Mouse (Mus musculus): ENCODE results near the gene Gm8909. TPM values are rescaled to one million over a fixed set of nuclear protein-coding genes. Genes with fewer than 3 reads are reported as not detected.

Gm8909 gene
- polyA plus RNA-seq (2016; fragmentation: Nextera tagmentation; extraction: Ambion mirVana), result not detected in 2 replicates

DNA sequence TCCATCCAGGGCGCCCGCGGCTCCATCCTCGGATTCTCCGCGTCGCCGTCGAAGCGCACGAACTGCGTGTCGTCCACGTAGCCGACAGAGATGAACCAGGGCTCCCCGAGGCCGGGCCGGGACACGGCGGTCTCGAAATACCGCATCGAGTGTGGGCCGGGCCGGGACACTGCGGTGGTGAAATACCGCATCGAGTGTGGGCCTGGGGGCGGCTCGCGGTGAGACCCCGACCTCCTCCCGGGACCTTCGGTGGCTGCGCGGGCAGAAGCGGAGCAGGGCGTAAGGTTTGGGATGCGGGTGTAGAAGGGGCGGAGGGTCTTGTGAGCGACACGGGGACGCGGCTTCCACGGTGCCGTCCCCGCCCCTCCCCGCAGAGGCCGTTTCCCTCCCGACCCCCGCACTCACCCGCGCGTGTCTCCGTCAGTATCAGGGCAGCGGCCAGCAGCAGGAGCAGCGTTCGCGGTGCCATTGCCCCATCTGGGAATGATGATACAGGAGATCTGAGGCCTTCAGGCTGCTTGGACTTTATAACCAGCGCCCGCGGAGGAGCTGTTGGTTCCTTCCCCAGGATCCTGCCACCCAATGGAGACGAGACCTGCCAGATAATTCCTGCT lies at the start of gene Gm8909:
Gm8909 (minus strand) TSS at position 499 of the 614 bp plus-strand sequence.
- 2% methylated on average over 63 of the region's 63 CpGs for WGBS
- peak; percentile 41 for DNase-seq (ENCODE audit: low spot score)
- Histone ChIP-seq H3K9me3 (replicated peaks) (no peaks in the 10 kb centered on the region), H3K4me1 (0 out of 2 replicates have a peak, but pooled peaks cover 8% of the 10 kb centered on the region), H3K27me3 (ENCODE audit: low read depth, poor library complexity, severe bottlenecking) (peaks cover 84% of the 10 kb centered on the region), H3K36me3 (no peaks in the 10 kb centered on the region), H3K27ac (no peak within 1 kb of the TSS), H3K4me3 (peak within 1 kb of the TSS; percentile 30)

DNA sequence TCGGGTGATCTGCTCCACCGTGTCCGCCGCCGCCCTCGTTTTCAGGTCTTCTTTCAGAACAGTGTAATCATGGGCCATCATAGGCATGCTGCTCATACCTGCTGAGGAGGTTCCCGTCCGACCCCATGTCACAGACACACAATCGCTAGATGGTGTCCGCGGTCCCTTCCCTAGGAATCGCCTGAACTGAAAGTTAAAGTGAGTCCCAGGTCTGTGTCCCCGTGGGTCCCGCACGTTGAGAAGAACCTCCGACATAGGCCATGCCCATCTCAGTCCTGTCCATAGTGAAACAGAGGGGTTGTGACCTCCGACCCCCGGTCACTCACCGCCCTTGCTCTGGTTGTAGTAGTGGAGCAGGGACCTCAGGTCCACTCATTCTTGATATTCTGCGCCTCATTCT lies 47.2 kb upstream of the Gm8909 start:
- H3K4me3 ChIP-seq, result no peak overlapping the region
- no peaks in the 10 kb centered on the region for H3K9me3 ChIP-seq (replicated peaks)
- H3K36me3 ChIP-seq, result no peaks in the 10 kb centered on the region
- peaks cover 98% of the 10 kb centered on the region for H3K27me3 ChIP-seq (ENCODE audit: low read depth, poor library complexity, severe bottlenecking)
- H3K27ac ChIP-seq, result no peak overlapping the region
- peaks cover 5% of the 10 kb centered on the region; the same call in 1 of the 2 replicates for H3K4me1 ChIP-seq
- DNase-seq (ENCODE audit: low spot score), result no peak
- 5% methylated on average over 20 of the region's 20 CpGs for WGBS

DNA sequence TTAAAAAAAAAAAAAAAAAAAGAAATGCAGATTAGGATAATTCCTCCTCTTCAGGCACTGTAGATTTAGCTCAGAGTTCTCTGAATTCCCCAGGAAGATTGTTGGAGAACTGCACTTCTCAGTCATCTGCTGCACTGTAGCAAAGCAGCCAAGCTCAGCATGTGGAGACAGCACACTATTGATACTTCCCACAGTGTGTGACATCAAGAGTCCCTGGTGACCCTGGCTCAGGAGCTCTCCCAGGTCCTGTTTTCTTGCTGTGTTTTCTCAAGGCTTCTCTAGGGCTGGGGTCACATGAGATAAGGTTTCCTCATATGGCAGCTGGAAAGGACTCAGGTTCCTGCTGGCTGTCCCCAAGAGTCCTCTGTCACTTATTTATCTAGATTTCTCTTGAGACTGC lies 38.5 kb upstream of the Gm8909 start:
- DNase-seq (ENCODE audit: low spot score), result no peak
- Histone ChIP-seq H3K4me3 (no peak overlapping the region), H3K27ac (no peak overlapping the region), H3K4me1 (peaks cover 11% of the 10 kb centered on the region), H3K36me3 (no peaks in the 10 kb centered on the region), H3K27me3 (ENCODE audit: low read depth, poor library complexity, severe bottlenecking) (peaks cover 95% of the 10 kb centered on the region), H3K9me3 (replicated peaks) (no peaks in the 10 kb centered on the region)

DNA sequence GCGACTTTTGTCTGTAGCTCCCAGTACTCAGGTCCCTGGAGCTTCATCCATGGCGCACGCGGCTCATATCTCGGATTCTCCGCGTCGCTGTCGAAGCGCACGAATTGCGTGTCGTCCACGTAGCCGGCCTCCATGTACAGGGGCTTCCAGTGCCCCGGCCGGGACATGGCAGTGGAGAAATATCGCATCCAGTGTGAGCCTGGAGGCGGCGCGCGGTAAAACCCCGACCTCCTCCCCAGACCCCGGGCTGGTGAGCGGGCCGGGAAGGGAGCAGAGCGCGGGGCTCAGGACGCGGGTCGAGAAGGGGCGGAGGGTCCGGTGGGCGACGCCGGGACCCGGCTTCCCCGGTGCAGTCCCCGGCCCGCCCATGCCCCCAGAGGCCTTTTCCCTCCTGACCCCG lies 37.5 kb upstream of the Gm8909 start:
- Histone ChIP-seq H3K36me3 (no peaks in the 10 kb centered on the region), H3K4me1 (peaks cover 11% of the 10 kb centered on the region), H3K9me3 (replicated peaks) (no peaks in the 10 kb centered on the region), H3K27ac (no peak overlapping the region), H3K27me3 (ENCODE audit: low read depth, poor library complexity, severe bottlenecking) (peaks cover 95% of the 10 kb centered on the region), H3K4me3 (peak overlapping the region; percentile 43)
- peak; percentile 50 for DNase-seq (ENCODE audit: low spot score)
- WGBS, result 2% methylated on average over 37 of the region's 41 CpGs

DNA sequence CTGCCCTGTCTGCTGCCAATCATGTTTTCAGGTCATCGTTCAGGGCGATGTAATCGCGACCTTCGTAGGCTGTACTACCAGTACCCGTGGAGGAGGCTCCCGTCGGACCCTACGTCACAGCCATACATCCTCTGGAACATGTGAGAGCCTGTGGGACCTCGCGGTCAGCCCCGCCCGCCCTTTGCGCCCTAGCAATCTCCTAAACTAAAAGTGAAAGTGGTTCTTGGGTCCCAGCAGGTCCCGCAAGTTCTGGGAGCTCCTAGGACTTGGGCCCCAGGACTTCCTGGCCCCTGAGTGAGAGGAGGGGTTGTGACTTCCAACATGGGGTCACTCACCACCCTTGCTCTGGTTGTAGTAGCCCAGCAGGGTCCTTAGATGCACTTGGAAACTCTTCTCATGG lies 37.1 kb upstream of the Gm8909 start:
- H3K9me3 ChIP-seq (replicated peaks), result no peaks in the 10 kb centered on the region
- 1% methylated on average over 15 of the region's 15 CpGs for WGBS
- H3K4me3 ChIP-seq, result peak overlapping the region; percentile 43
- H3K27me3 ChIP-seq (ENCODE audit: low read depth, poor library complexity, severe bottlenecking), result peaks cover 91% of the 10 kb centered on the region
- DNase-seq (ENCODE audit: low spot score), result no peak
- H3K4me1 ChIP-seq, result peaks cover 11% of the 10 kb centered on the region
- no peaks in the 10 kb centered on the region for H3K36me3 ChIP-seq
- H3K27ac ChIP-seq, result no peak overlapping the region

DNA sequence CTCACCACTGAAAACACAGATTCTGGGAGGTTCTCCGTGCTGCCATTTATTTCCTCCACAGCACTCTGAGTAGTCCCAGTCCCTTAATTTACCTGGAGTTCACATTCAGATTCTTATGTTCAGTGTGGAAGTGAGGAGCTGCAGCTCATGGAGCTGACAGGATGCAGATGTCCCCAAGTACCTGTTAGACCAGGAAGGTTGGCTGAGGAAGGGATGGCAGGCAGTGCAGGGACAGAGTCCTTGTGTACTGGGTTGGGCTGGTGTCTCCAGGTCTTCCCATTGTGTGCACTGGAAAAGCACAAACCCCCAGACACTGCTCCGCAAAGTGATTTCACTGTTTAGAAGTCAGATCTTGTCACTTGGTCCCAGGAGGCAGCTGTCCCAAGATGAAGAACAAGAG lies 33.5 kb upstream of the Gm8909 start:
- no peaks in the 10 kb centered on the region for H3K36me3 ChIP-seq
- no peak overlapping the region for H3K4me3 ChIP-seq
- H3K27ac ChIP-seq, result no peak overlapping the region
- no peak for DNase-seq (ENCODE audit: low spot score)
- H3K4me1 ChIP-seq, result peaks cover 11% of the 10 kb centered on the region
- no peaks in the 10 kb centered on the region for H3K9me3 ChIP-seq (replicated peaks)
- H3K27me3 ChIP-seq (ENCODE audit: low read depth, poor library complexity, severe bottlenecking), result peaks cover 88% of the 10 kb centered on the region
- 89% methylated on average over 2 of the region's 2 CpGs for WGBS

DNA sequence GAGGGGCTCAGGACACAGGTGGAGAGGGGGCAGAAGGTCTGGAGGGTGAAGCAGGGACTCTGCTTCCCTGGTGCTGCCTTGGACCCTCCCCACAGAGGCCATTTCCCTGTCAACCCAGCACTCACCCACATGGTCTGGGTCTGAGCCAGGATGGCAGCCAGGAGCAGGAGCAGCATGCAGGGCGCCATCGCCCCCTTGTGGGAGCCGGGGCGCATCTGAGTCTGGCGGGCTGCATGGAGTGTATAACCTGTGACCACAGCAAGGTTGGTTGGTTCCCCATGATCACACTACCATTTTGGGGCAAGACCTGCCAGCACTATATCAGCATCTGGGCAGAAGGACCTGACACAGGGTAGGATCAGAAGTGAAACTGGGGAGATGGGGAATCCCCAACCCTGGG lies 30.0 kb upstream of the Gm8909 start:
- Histone ChIP-seq H3K27me3 (ENCODE audit: low read depth, poor library complexity, severe bottlenecking) (peaks cover 72% of the 10 kb centered on the region), H3K27ac (no peak overlapping the region), H3K9me3 (replicated peaks) (no peaks in the 10 kb centered on the region), H3K4me1 (no peaks in the 10 kb centered on the region), H3K4me3 (no peak overlapping the region), H3K36me3 (no peaks in the 10 kb centered on the region)
- DNase-seq (ENCODE audit: low spot score), result peak; percentile 44
- WGBS, result 12% methylated on average over 5 of the region's 5 CpGs

DNA sequence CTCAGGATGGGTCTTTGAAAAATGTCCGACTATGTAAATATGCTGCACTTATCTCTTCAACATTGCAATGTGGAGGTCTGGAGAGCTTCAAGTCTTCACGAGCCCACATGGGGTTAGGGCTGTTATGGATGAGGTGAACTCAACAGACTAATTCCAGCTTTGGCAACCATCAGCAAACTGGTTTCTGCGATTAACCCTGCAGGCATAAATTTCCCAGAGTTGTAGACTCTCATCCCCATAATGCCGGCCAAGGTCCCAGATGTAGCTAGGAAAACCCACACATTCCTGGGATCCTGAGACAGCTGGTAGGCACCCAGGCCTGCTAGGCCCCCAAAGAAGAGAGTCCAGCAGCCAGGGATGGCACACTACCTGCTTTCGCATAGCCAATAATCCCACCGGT lies 26.1 kb upstream of the Gm8909 start:
- Histone ChIP-seq H3K4me1 (no peaks in the 10 kb centered on the region), H3K36me3 (no peaks in the 10 kb centered on the region), H3K9me3 (replicated peaks) (no peaks in the 10 kb centered on the region), H3K27ac (no peak overlapping the region), H3K27me3 (ENCODE audit: low read depth, poor library complexity, severe bottlenecking) (peaks cover 81% of the 10 kb centered on the region), H3K4me3 (no peak overlapping the region)
- no peak for DNase-seq (ENCODE audit: low spot score)
- WGBS, result 87% methylated on average over 6 of the region's 6 CpGs

DNA sequence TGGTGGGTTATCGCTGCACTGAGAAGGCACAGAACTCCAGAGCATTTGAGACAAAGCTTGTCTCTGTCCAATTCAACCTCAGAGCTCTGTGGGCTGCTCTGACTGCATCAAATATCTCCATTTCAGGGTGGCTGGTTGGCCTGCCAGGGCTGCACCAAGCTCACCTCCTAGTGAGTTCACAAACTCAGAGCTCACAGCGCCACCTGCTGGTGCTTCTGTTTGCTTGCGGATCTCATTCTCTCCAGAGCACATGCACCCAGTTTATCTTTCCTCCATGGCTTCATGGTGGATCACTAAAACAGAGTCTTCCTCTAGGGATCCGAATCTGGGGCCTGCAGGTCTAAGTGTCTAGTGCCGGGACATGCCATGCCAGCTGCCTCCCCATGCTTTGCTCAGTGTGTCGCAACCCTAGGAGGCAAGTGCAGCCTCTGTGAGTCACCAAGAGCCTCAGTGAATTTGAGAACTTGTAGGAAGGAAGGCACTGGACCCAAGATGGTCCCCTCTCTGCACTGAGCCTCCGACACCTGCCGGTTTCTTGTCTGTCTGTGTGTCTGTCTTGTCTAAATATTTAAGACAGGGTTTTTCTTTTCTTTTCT lies 25.3 kb upstream of the Gm8909 start:
- H3K27ac ChIP-seq, result no peak overlapping the region
- no peak overlapping the region for H3K4me3 ChIP-seq

DNA sequence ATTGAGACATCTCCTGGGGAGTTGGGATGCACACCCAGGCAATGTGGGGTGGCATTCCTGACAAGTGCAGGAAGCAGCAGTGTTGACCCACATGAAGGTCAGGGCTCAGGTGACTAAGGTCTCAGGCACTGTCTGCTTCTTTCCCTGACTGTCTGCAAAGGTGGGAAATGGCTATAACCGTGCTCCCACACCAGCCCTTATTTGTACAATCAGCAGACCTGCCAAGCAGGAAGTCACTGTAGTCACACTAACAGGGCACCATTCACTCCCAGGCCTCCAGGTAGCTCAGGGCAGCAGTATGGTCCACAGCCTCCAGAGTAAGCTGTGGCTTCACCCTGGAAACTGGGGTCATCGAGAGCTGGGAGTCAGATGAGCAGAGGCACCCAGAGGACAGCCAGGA lies 24.0 kb upstream of the Gm8909 start:
- H3K27me3 ChIP-seq (ENCODE audit: low read depth, poor library complexity, severe bottlenecking), result peaks cover 82% of the 10 kb centered on the region
- DNase-seq (ENCODE audit: low spot score), result no peak
- H3K27ac ChIP-seq, result no peak overlapping the region
- no peak overlapping the region for H3K4me3 ChIP-seq
- no peaks in the 10 kb centered on the region for H3K4me1 ChIP-seq
- H3K9me3 ChIP-seq (replicated peaks), result no peaks in the 10 kb centered on the region
- H3K36me3 ChIP-seq, result no peaks in the 10 kb centered on the region
- WGBS, result 64% methylated on average over 2 of the region's 2 CpGs

More for the DNA sequence above, 25.3 kb upstream of the Gm8909 start:
- Histone ChIP-seq H3K27me3 (ENCODE audit: low read depth, poor library complexity, severe bottlenecking) (peaks cover 81% of the 10 kb centered on the region), H3K9me3 (replicated peaks) (no peaks in the 10 kb centered on the region), H3K36me3 (no peaks in the 10 kb centered on the region), H3K4me1 (no peaks in the 10 kb centered on the region)
- 36% methylated on average over 8 of the region's 8 CpGs for WGBS
- peak; percentile 89 for DNase-seq (ENCODE audit: low spot score)

DNA sequence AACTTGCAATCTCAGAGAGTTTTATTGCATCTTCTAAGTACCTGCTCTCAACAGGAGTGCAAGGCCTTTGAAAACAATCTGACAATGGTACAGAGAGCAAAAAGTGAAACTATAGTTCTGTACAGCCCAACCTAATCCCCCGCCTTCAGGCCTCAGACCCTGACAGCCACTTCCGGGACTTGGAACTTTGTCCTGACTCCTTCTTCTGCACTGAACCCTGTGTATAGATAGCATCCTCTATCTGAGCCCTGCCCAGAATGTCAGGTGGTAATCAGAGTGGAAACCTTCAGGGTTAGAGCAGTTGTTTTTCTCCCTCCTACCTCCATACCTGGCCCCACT lies 21.8 kb upstream of the Gm8909 start, which contains the start of gene H2-T3:
H2-T3 (minus strand) TSS at position 119 of the 339 bp plus-strand sequence.
- Histone ChIP-seq H3K27me3 (ENCODE audit: low read depth, poor library complexity, severe bottlenecking) (peaks cover 92% of the 10 kb centered on the region), H3K4me3 (no peak within 1 kb of the TSS)
- 65% methylated on average over 2 of the region's 2 CpGs for WGBS

DNA sequence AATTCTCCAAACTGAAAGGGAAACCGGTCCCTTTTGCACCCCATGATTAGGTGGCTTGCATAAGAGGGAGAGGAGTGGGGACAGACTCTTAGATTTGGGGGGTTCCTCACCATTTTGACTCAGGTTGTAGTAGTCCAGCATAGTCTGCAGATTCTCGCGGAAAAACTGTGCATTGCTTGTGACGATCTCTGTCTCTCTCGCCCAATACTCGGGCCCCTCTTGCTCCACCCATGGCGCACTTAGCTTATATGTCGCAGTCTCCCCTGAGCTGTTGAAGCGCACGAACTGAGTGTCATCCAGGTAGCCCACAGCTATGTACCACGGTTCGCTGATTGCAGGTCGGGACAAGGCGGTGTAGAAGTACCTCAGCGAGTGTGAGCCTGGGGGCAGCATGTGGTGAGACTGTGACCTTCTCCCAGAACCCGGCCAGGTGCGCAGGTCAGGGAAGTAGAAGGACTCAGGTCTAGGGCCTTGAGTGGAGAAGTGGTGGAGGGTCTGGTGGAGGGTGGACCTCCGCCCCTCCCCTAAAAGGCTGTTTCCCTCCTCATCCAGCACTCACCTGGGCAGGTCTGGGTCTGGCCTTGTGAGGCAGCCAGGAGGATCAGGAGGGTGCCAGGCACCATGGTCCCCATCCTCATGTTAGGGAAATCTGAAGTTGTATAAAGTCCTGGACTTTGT lies 21.3 kb upstream of the Gm8909 start:
- H3K9me3 ChIP-seq (replicated peaks), result no peaks in the 10 kb centered on the region
- no peaks in the 10 kb centered on the region for H3K4me1 ChIP-seq
- no peaks in the 10 kb centered on the region for H3K36me3 ChIP-seq
- no peak overlapping the region for H3K4me3 ChIP-seq
- 36% methylated on average over 18 of the region's 18 CpGs for WGBS
- peaks cover 87% of the 10 kb centered on the region for H3K27me3 ChIP-seq (ENCODE audit: low read depth, poor library complexity, severe bottlenecking)
- H3K27ac ChIP-seq, result no peak overlapping the region
- DNase-seq (ENCODE audit: low spot score), result no peak

More for the DNA sequence above, 21.8 kb upstream of the Gm8909 start, which contains the start of gene H2-T3:
- no peak for DNase-seq (ENCODE audit: low spot score)
- no peak within 1 kb of the TSS for H3K27ac ChIP-seq
- no peaks in the 10 kb centered on the region for H3K9me3 ChIP-seq (replicated peaks)
- H3K36me3 ChIP-seq, result no peaks in the 10 kb centered on the region
- H3K4me1 ChIP-seq, result no peaks in the 10 kb centered on the region

DNA sequence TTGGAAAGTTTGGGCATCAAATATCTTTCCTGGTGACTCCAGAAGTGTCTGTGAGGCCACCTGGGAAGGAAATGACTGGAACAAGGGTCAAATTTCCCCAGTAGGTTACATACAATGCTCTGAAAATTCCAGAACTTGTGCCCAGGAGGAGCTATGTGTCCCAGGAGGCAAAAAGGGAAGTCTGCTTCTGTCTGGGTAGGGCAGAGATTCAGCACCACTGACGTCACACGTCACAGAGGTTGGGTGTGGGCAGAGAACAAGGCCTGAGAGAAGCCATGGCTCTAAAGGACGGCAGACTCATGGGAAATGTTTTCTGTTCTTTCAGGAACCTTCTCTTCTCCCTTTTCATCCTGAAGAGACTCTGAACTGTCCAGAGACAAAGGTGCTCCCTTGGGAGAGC lies 19.2 kb upstream of the Gm8909 start:
- WGBS, result 58% methylated on average over 3 of the region's 3 CpGs

More for the DNA sequence above, 19.2 kb upstream of the Gm8909 start:
- H3K9me3 ChIP-seq (replicated peaks), result no peaks in the 10 kb centered on the region
- H3K27ac ChIP-seq, result no peak overlapping the region
- no peaks in the 10 kb centered on the region for H3K36me3 ChIP-seq
- peaks cover 83% of the 10 kb centered on the region for H3K27me3 ChIP-seq (ENCODE audit: low read depth, poor library complexity, severe bottlenecking)
- H3K4me3 ChIP-seq, result no peak overlapping the region
- no peaks in the 10 kb centered on the region for H3K4me1 ChIP-seq
- DNase-seq (ENCODE audit: low spot score), result no peak

All from limb, embryonic 10.5 days (tissue).